Mouse (Mus musculus) cerebellum, adult 11 months (tissue): Measurements from ENCODE around the gene Chp1.
"Not testable (repeated sequence)": the region's sequence is repeated elsewhere in the genome, so short reads cannot be mapped to it uniquely, and the experiment has no call there.

ENCODE experiments used
- DNase-seq: peaks from one replicate; pipeline ENCODE4 v3.0.0; 2022

The Chp1 gene

DNA sequence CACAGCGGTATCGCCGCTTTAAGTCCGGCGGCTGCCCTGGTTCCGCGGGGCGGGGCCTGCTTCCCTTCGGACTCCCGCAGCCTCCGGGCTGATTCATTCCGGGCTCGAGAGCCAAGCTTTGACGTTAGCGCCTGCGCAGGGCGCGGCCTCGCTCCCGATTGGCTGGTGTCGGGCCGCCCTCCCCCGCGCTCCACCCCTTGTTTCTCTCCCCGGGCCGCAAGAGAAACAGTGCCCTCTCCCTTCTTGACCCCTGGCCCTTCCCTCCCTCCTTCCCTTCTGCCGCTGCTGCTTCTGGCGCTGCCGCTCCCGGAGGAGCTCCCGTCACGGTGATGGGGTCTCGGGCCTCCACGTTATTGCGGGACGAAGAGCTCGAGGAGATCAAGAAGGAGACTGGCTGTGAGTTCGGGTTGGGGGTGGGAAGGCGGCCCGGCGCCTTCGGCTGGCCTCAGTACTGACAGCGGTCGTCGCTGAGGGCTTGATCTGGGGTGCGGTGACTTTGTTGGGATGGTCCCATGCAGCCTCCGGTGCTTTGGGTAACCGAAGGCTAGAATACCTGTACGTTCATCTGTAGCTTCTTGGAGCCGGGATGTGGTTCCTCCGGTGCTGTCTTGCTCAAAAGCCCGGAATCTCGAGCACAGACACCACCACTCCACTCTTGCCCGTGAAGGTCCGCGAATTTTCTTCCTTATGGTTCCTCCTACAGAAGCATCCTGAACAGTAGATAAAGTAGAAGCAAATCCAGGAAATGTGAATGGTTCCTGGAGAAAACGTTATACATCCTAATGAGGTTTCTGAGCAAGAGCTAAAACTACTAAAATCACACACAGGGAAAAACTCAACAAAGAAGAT is at the start of gene Chp1, which contains the start of gene Exd1:
Gene Chp1, plus strand, starts transcription at position 176 of the 849 bp plus-strand sequence.
Gene Exd1, minus strand, starts transcription at position 106 of the 849 bp plus-strand sequence.
- DNase-seq: peak; percentile 99

DNA sequence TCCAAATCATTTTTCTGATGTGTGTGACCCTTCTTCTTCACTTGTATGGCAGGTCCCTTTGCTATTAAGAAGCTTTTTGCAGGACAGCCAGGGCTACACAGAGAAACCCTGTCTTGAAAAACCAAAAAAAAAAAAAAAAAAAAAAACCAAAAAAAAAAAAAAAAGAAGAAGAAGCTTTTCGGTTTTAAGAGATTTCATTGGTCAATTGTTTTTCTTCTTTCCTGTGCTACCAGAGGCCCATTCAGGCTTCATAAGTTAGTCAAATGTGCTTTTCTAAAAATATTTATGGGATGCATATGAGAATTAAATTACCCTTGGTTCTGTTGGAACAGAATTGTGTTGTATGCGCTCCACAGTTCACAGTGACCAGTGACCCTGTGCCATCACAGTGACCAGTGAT is 48.6 kb upstream of the Chp1 start:
- DNase-seq: no peak

DNA sequence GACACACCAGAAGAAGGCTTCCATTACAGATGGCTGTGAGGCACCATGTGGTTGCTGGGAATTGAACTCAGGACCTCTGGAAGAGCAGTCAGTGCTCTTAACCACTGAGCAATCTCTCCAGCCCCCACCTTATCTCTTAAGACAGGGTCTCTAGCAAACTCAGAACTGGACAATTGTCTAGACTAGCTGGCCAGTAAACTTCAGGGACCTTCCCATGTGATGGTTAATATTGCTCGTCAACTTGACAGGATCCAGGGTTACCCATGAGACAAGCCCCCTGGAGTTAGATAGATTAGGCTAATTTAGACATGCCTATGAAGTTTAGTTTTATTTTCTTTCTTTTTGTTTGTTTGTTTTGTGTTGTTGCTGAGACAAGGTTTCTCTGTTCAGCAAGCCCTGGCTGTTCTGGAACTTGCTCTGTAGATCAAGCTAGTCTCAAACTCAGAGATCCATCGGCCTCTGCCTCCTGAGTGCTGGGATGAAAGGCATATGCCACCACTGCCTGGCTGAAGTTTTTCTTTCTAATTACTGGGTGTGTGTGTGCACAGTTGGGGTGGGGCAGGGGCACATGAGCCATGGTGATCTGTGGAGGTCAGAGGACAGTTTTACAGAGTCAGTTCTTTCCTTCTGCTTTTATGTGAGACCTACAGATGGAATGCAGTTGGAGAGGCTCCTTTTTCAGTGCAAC is 46.4 kb upstream of the Chp1 start:
- no peak for DNase-seq

DNA sequence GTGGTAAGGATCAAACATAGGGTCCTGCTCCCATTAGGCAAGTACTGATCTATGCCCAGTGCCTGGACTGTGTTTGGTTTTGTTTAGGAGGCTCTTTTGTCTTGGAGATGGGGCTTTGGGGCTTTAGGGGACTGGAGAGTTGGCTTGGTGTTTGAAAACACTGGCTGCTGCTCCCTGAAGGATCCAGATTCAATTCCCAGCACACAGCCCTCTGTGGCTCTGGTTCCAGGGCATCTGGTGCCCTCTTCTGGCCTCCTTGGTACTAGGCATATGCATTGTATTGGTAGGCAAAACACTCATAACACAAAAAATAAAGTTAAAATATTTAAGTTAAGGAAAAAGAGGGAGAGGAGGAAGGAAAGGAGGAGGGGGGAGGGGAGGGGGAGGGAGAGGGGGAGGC is 40.4 kb upstream of the Chp1 start:
- DNase-seq: no peak

DNA sequence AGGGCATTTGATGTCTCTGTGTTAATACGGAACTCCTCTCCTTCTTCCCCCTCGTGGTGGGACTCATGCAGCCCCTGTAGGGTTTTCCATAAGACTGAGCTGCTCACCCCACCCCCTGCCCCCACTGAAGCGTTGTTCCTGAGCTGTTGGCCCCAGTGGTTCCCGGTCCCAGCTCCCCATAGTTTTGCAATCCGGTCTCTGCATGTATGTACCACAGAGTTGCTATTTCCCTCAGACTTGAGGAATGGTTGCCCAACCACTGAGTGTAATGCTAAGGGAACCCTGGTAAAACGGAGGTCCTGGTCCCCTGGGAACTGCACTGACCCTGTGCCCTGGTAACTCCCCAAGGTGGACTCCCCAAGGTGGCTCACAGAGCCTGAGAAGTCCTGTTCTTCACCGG is 39.0 kb upstream of the Chp1 start:
- not testable (repeated sequence) for DNase-seq

DNA sequence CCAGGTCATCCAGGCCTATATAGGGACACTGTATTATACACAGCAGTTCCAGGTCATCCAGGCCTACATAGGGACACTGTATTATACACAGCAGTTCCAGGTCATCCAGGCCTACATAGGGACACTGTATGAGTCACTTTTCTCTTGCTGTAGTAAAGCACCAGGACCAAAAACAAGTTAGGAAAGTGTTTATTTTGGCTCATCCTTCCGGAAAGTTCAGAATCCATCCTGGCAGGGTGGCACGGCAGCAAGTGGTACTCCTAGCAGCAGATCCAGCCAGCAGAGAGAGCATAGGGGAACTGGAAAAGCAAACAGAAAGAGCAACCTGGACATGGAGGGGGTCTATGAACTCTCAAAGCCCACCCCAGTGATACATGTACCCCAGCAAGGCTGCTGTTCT is 36.6 kb upstream of the Chp1 start:
- no peak for DNase-seq

DNA sequence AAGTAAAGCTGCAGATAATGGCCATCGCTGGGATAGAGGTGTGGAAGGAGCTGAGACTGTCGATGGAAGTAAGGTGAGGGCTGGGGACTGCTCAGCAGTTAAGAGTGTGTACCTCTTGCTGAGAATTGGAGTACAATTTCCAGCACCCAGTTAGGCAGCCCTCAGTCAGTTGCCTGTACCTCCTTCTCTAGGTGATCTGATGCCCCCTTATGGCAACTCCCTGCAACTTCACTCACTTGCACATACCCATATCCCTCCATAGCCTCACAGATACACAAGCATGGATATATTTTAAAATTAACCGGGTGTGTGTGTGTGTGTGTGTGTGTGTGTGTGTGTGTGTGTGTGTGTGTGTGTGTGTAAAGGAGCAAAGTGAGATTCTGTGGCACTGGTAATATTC is 35.2 kb upstream of the Chp1 start:
- DNase-seq: no peak

DNA sequence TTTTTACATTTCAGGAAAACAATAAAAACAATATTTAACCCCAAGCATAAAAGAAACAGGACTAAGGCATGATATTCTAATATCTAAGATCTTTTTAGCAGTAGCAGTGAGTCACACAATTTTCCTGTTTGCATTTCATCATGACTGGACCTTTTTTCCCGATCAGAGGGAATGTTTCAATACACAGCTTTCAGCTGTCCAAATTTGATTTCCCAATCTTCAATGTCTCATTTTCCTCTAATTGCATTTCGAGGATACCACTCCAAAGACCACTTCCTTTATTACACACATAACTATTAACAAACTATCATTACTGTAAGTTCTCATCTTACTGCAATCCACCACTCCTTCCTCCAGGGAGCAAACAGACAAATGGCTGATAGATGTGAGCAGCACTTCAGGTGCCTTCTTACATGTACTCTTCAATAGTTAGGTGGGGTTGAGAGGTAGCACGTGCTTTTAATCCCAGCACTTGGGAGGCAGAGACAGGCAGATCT is 33.4 kb upstream of the Chp1 start:
- no peak for DNase-seq

DNA sequence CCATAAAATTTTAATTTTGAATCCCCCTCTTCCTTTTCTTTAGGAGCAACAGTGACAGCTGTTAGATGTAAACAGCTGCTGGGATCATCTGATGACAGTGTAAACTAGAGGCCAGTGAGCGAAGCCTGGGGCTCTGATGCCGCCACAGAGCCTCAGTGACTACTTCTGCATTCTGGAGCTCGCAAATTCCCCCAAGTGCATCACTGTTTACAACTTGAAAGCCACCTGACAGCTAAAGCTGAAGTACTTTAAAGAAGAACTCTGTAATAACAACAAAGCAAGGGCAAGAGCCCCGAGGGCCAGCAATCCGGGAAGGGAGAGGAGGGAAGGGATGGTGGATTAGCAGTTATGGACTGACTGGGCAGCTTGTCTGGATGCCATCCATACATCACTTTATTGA is 30.7 kb upstream of the Chp1 start:
- no peak for DNase-seq

DNA sequence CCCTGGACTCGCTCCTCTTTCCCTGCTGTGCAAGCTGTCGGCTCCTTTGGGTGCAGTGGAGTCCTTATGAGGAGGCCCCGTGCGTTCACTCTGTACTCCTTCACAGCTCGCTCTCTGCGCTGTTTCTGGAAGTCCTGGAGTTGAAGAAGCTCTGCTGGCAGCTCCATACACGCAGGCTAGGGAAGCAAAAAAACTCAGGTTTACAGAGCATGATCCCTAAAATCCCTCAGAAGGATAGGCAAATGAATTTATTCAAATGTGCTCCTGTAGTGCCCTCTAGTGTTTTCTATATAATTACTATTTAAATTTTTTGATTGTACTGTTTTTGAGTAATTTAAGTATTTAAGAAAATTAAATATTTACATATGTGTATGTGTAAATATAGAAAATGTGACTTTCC is 26.9 kb upstream of the Chp1 start:
- DNase-seq: no peak

DNA sequence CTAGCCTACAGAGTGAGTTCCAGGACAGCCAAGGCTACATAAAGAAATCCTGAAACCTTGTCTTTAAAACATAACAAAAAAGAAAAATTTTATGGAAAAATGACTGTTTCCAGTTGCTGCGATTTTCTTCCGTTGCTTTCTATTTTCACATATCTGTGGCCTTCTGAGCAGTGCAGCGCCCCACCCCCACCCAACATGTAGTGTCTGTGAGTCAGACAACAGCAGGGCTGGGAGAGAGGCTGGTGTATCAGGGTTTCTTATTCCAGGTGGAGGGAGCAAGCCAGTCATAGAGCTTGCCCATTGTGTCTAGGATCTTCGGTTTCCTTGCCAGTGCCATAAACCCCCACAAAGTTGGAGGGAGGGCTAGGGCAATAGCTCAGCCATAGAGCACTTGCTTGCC is 23.7 kb upstream of the Chp1 start:
- DNase-seq: no peak

DNA sequence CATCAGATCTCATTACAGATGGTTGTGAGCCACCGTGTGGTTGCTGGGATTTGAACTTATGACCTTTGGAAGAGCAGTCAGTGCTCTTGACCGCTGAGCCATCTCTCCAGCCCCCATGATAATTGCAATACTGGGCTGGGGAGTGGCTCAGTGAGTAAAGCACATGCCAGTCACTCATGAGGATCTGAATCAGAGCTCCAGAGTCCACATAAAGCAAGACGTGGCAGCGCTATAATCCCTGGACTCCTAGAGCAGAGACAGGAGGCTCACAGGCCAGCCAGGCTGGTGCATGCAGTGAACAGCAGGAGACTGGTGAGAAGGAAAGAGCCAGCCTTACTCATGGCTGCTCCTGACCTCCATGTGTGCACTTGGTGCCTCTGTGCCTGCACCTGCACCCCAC is 22.1 kb upstream of the Chp1 start:
- DNase-seq: no peak

DNA sequence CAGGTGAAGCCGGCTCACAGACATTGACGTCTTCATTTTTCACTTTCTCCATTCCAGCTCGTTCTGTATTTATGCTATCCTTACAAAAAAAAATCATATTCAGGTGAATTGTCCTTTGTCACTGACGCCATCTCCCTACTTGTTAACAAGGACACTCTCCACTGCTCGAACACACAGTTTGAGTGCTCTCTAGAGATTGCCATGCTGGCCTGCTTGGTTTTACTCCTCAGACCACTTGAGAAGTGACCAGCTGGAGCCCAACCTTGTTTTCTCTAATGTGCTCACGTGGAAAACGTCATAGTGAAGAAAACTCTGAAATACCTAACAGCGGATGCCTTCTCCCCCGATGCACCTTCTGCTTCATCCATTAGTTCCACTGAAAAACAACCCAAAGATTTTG is 8.7 kb upstream of the Chp1 start:
- DNase-seq: no peak

DNA sequence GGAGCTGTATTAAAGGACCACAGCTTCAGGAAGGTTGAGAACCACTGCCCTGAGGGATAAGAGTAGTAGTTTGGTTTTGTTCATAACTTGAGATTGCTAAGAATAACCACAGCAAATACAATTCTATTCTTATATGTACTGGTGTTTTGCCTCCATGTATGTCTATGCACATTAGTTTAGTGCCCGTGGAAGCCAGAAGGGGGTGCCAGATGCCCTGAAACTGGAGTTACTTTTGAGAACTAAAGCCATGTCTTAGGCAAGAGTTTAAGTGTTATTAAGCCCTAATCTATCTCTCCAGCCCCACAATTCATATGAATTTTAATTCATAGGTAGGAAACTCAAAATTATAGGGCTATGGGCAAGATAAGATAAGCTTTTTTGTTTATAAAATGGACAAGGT is 5.4 kb upstream of the Chp1 start:
- no peak for DNase-seq

DNA sequence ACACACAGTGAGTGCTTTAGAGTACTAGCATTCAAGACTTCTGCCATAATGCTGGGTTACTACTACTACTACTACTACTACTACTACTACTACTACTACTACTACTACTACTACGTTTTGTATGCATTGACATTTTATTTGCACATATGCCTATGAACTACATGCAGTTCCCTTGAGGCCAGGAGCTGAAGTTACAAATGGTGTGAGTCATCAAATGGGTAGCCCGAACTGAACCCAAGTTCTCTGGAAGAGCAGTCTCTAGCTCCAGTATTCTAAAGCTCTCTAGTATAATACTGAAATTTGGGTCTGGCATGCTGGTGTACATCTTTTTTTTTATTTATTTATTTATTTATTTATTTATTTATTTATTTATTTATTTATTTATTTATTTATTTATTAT is 3.8 kb upstream of the Chp1 start:
- no peak for DNase-seq

DNA sequence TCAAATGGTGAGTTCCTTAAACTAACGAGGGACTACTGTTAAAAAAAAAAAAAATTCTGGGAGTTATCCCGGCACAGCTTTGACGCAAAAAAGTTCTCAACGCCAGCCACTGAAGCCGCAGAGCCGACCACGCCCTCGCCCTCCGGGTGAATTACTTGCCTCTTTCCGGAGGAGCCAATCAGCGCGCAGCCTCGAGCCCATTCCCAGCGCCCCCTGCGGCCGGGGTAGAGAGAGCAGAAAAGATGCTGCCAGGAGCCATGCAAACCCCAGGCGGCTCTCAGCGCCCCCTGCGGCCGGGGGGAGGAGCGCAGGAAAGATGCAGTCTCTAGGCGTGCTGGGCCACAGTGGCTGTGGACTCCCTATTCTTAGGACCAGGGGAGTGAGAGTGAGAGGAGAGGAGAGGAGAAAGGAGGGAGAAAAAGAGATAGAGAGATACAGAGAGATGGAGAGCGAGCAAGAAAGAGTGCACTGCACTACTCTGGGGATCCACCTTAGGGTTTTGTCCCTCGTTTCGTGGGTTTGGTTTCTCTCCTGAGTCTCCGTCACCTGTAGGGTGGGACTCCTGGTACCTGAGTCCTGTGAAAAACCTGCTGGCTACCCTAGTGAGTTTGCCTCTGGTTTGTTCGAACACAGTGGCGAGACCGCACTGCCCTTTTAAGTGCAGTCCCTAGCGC is 512 bp upstream of the Chp1 start:
- DNase-seq: peak; percentile 65

DNA sequence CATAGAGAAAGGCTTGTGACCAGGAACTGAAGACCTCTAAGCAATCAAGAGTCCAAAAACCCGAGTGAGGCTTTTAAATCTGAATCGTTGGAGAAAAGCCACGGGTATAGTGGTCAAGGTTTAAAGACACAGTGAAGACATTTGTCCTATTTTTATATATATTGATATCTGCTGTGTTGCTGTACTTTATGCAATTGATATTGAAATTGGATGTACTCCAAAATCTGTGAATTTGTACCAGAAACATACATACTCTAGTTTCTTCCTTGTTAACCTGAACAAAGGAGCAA is 819 bp downstream of the Chp1 start:
- DNase-seq: no peak

DNA sequence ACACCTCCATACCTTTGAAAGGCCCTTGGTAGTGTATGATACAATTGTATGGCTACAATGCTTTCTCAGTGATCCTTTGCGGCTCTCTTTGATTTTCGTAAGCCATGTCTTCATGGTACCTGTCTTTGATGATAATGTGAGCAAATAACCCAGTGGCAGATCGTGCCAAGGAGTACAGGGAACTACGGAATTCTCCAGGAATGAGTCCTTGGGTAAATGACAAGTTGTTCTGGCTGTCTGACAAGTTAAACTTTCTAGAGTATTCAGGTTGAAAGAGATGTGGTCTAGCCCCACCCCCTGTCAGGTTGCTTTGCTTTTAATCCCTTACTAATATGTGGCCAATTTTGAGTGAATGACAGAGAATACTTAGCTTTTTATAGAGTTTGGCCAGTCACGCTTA is 1.2 kb downstream of the Chp1 start:
- no peak for DNase-seq

DNA sequence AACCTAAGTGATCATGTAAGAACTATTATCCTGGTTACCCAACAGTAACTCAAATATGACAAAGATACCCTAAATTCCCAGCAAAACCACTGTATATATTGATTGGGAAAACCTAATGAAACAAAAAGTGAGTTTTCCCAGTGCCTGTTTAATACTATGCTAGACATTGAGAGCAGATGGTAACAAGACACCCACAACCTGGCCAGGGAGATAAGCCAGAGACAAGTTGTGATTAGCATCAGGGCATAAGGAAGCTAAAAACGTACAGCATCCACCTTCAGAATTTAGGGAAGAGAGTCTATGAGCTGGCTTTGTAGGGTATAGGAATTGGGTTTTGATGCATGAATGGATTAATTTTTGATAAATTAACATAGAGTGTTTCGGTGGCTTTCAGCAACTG is 2.2 kb downstream of the Chp1 start:
- DNase-seq: no peak

DNA sequence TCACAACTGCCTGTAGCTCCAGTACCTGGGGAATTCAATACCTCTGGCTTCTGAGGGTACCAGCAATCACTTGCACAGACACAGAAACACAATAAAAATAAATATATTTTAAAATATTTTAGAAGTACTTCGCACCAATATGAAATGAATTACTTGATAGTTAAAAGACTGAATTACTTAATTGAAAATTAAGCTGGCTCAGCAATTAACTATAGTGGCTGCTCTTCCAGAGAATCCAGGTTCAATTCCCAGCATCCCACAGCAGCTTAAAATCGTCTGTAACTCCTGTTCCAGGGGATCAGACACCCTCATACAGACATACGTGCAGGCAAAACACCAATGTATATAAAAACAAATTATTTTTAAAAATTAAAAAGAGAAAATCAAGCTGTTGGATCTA is 10.5 kb downstream of the Chp1 start:
- DNase-seq: no peak

DNA sequence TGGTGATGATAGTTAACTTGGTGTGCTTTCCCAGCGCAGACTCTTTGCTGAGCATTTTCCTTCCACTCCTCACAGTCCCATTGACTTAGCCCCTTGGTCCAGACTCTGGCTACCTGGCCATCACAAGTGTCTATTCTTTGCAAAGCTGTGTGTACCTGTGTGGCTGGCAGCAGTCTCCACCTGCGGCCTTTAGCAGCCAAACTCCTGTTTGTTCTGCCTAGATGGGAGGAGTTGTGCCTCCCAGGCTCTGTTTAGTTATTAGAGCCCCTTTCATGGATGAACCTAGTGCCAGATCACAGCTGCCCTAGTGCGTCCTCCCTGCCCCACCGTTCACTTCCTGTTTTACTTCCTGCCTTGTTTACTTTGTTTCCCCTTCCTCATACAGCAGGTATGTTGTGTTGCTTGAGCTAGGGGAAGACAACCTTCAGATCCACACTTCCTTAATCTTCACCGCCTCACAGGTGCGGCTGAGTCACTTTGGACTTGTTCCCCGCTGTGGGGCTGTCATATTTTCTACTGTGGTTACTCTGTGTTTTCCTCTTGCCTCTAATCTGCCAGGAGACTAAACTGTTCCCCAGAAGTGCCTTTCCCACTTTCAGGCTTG is 11.3 kb downstream of the Chp1 start:
- no peak for DNase-seq

DNA sequence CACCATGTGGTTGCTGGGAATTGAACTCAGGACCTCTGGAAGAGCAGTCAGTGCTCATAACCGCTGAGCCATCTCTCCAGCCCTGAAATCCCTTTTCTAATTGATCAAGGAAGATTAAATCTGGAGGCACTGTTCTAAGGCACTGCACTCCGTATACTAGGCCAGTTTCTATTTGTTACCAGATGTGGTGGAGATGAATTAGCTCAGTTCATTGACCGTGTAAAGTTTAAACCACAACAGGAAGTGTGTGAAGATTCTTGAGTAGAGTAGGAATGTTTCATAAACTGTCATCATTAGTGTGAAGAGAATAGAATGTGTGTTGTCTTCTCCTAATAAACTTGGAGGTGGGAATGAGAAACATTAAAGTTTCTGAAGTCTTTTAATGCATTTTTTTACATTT is 14.3 kb downstream of the Chp1 start:
- DNase-seq: no peak

DNA sequence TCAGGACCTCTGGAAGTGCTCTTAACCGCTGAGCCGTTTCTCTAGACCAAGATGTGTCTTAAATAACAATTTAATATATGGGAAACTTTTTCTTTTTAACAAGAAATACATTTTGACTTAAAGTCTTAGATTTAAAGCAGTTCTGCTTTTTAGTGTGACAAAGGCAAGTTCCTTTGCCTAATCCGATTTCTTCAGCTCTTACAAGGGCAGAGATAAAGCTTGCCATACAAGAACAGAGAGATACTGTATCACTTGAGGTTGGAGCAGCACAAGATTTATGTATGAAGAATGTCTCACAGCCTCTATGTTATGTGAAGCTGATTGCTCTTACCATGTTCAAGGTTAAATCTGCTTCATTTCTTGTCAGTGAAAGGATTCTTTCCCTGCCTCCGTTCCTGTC is 17.8 kb downstream of the Chp1 start:
- no peak for DNase-seq
